Mouse (Mus musculus) G1E (cell line): ENCODE results near the gene Creb3l4.

ENCODE experiments used
- CTCF ChIP-seq: IDR thresholded peaks from 2 replicates; pipeline ENCODE4 v1.5.1; 2012; ENCODE audit warnings: low read depth, low read length, inconsistent platforms, mixed read lengths
- GATA1 ChIP-seq: IDR thresholded peaks from 2 replicates; pipeline ENCODE4 v1.6.1; 2012; ENCODE audit warnings: borderline replicate concordance, low read length, inconsistent platforms, mixed read lengths
- POLR2AphosphoS5 ChIP-seq: IDR thresholded peaks from 2 replicates; pipeline ENCODE4 v1.6.1; 2012; ENCODE audit warnings: low read depth, low read length, inconsistent platforms; ENCODE audit not compliant: insufficient replicate concordance
- TAL1 ChIP-seq: conservative IDR thresholded peaks from 2 replicates; pipeline ENCODE4 v1.6.1; 2012; ENCODE audit warnings: low read depth, low read length, inconsistent platforms, mixed read lengths

GRCm38 (mm10) chr3:90242984-90243775 is at the start of gene Creb3l4:
- TF ChIP-seq GATA1 (no peak), CTCF (no peak), TAL1 (no peak), POLR2AphosphoS5 (no peak)
